30 mouse cellular contexts compared by ENCODE assay signal in genomic region chr11:112152051-112152450, GRCm38 (mm10).
"Had no signal": no experiment of that assay in that cellular context is flagged by ENCODE, and none has a peak within 500 bp of the region (broad histone marks: within the 10 kb centered on the region; RNA-seq: fewer than 3 reads in every experiment).

No protein-coding gene starts in this region.

- H3K36me3 ChIP-seq: limb, embryonic 10.5 days; limb, embryonic 12.5 days; limb, embryonic 13.5 days; limb, embryonic 15.5 days; liver, embryonic 12.5 days; liver, embryonic 13.5 days; liver, embryonic 15.5 days; lung, embryonic 15.5 days; midbrain, embryonic 10.5 days; midbrain, embryonic 12.5 days; midbrain, embryonic 13.5 days; midbrain, embryonic 15.5 days; neural tube, embryonic 12.5 days had no signal

- H3K4me3 ChIP-seq: left cerebral cortex, adult 2 months; limb, embryonic 10.5 days; limb, embryonic 12.5 days; limb, embryonic 13.5 days; limb, embryonic 15.5 days; liver, embryonic 12.5 days; liver, embryonic 13.5 days; liver, embryonic 15.5 days; lung, embryonic 15.5 days; megakaryocyte, embryonic 14.5 days; midbrain, embryonic 10.5 days; midbrain, embryonic 12.5 days; midbrain, embryonic 13.5 days; midbrain, embryonic 15.5 days; neural tube, embryonic 12.5 days had no signal

- H3K4me1 ChIP-seq: liver, embryonic 12.5 days; liver, embryonic 13.5 days; liver, embryonic 15.5 days; megakaryocyte, embryonic 14.5 days had no signal

- H3K9me3 ChIP-seq: limb, embryonic 10.5 days; limb, embryonic 13.5 days; limb, embryonic 15.5 days; liver, embryonic 12.5 days; liver, embryonic 13.5 days; liver, embryonic 15.5 days; lung, embryonic 15.5 days; midbrain, embryonic 10.5 days; midbrain, embryonic 12.5 days; midbrain, embryonic 13.5 days; midbrain, embryonic 15.5 days; neural tube, embryonic 12.5 days had no signal

- H3K27me3 ChIP-seq: limb, embryonic 13.5 days; limb, embryonic 15.5 days; liver, embryonic 12.5 days; liver, embryonic 13.5 days; liver, embryonic 15.5 days; lung, embryonic 15.5 days; megakaryocyte, embryonic 14.5 days; midbrain, embryonic 15.5 days; neural tube, embryonic 12.5 days had no signal

- H3K27ac ChIP-seq: left cerebral cortex, adult 2 months; limb, embryonic 10.5 days; limb, embryonic 12.5 days; limb, embryonic 13.5 days; limb, embryonic 15.5 days; liver, embryonic 12.5 days; liver, embryonic 13.5 days; liver, embryonic 14.5 days; liver, embryonic 15.5 days; lung, embryonic 15.5 days; macrophage; midbrain, embryonic 10.5 days; midbrain, embryonic 12.5 days; midbrain, embryonic 13.5 days; midbrain, embryonic 15.5 days; neural tube, embryonic 12.5 days had no signal

- H3K9ac ChIP-seq: limb, embryonic 12.5 days; limb, embryonic 13.5 days; limb, embryonic 15.5 days; liver, embryonic 12.5 days; liver, embryonic 13.5 days; liver, embryonic 14.5 days; liver, embryonic 15.5 days; lung, embryonic 14.5 days; lung, embryonic 15.5 days; midbrain, embryonic 12.5 days; midbrain, embryonic 13.5 days; midbrain, embryonic 15.5 days; neural tube, embryonic 12.5 days had no signal

- DNase-seq: left cerebral cortex, postnatal 4 days; liver; liver, embryonic 13.5 days; lung, adult 18-20 months; lung, adult 2 months; lung, embryonic 14.5 days; lung, postnatal 10 days; lung, postnatal 14 days; lung, postnatal 36 days; midbrain, embryonic 14.5 days had no signal

- ATAC-seq: liver, embryonic 12.5 days; lung, postnatal 0 days; midbrain, embryonic 13.5 days; midbrain, embryonic 15.5 days; midbrain, embryonic 16.5 days had no signal

- H3K4me2 ChIP-seq: limb, embryonic 12.5 days; limb, embryonic 13.5 days; limb, embryonic 15.5 days; liver, embryonic 11.5 days; liver, embryonic 12.5 days; liver, embryonic 13.5 days; liver, embryonic 15.5 days; lung, embryonic 14.5 days; lung, embryonic 15.5 days; midbrain, embryonic 11.5 days; midbrain, embryonic 12.5 days; midbrain, embryonic 13.5 days; midbrain, embryonic 15.5 days; neural tube, embryonic 12.5 days had no signal
